Mouse (Mus musculus) G1E (cell line): ENCODE measurements around the gene Xylt1.

Source experiments
- CTCF ChIP-seq: IDR thresholded peaks from 2 replicates; pipeline ENCODE4 v1.5.1; 2012; ENCODE audit warnings: low read depth, low read length, inconsistent platforms, mixed read lengths
- GATA1 ChIP-seq: IDR thresholded peaks from 2 replicates; pipeline ENCODE4 v1.6.1; 2012; ENCODE audit warnings: borderline replicate concordance, low read length, inconsistent platforms, mixed read lengths
- GATA2 ChIP-seq: IDR thresholded peaks from 2 replicates; pipeline ENCODE4 v1.6.1; 2012; ENCODE audit warnings: low read depth, low read length, inconsistent platforms, borderline replicate concordance
- TAL1 ChIP-seq: conservative IDR thresholded peaks from 2 replicates; pipeline ENCODE4 v1.6.1; 2012; ENCODE audit warnings: low read depth, low read length, inconsistent platforms, mixed read lengths

- TF ChIP-seq CTCF (no peak), GATA1 (no peak), TAL1 (no peak), GATA2 (no peak)
Measured at GRCm38 (mm10) chr7:117482701-117483100, 101.9 kb downstream of the Xylt1 start.
